Mouse (Mus musculus): Measurements from ENCODE around the gene Zfp507.

- TF ChIP-seq CTCF (IDR thresholded peaks at IDR 0.05; ENCODE audit: control insufficient read depth, insufficient read depth, insufficient replicate concordance, low read depth, low read length) (no peak), POLR2A (IDR thresholded peaks at IDR 0.05; ENCODE audit: control insufficient read depth, low read depth, low read length) (no peak)
Measured at GRCm38 (mm10) chr7:35744771-35745170, 58.0 kb downstream of the Zfp507 start.
